Mouse (Mus musculus): ENCODE measurements around the gene Krt73. TPM values are rescaled to one million over a fixed set of nuclear protein-coding genes. Genes with fewer than 3 reads are reported as not detected.

Gene Krt73
- not detected for polyA plus RNA-seq (2012; fragmentation: generic; extraction: Trizol)

GRCm38 (mm10) chr15:101802296-101802835 is at the start of gene Krt73:
Krt73 (minus strand) TSS chr15:101802346.

DNA sequence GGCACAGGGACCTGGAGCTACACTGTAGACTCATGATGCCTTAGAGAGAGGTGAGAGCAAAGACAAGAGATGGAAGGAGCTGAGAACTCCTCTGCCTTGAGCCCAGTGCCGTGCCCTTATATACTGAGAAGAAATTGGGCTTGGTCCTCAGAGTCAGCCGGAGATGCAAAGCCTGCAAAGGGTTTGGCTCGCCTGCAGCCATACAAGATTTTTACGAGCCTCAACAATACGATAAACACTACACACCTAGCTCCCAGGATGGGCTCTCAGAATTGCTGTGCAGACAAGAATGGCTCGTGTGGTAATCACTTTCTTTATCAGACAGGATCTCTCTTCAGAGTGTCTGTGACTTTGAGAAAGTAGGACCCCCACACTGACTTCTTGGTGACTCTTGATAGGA is 48.5 kb upstream of the Krt73 start, which contains the start of gene Krt1:
Gene Krt1, minus strand, starts transcription at position 101 of the 400 bp plus-strand sequence.

DNA sequence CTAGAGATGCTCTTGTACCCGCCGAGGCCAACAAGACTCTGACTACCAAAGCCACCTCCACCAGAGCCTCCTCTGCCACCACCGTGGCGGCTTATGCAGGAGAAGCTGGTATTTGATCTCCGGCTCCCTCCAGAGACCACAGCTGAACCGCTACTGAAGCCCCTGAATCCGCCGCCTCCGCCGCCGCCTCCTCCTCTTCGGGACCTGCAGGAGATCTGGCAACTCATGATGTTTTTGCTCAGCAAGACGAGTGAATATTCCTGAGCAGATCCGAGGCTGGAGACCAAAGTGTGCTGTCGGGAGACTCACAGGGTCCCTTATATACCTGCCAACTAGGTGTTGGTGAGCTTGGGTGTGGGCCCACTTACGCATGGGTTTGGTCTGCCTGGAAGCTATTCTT is 15.7 kb upstream of the Krt73 start, which contains the start of gene Krt2:
Gene Krt2, minus strand, starts transcription at position 295 of the 400 bp plus-strand sequence.

GRCm38 (mm10) chr15:101786360-101786759 is 15.8 kb downstream of the Krt73 start, which contains the start of gene Krt72:
Krt72 (minus strand) TSS chr15:101786460.

Other genes starting within 250 kb of the Krt73 start
- not detected for gene Krt90, start 239.4 kb downstream of the Krt73 start, polyA plus RNA-seq (2012; fragmentation: generic; extraction: Trizol)
- not detected for gene Krt75, start 228.4 kb downstream of the Krt73 start, polyA plus RNA-seq (2012; fragmentation: generic; extraction: Trizol)
- not detected for gene Gm5414, start 174.2 kb downstream of the Krt73 start, polyA plus RNA-seq (2012; fragmentation: generic; extraction: Trizol)
- not detected for gene Gm5478, start 155.0 kb downstream of the Krt73 start, polyA plus RNA-seq (2012; fragmentation: generic; extraction: Trizol)
- not detected for gene Krt6b, start 122.1 kb downstream of the Krt73 start, polyA plus RNA-seq (2012; fragmentation: generic; extraction: Trizol)
- gene Krt6a, start 108.0 kb downstream of the Krt73 start, polyA plus RNA-seq (2012; fragmentation: generic; extraction: Trizol) = not detected
- under 1 TPM in 1 of 2 experiments, not detected in 1; 0.05 TPM for gene Krt5, start 89.4 kb downstream of the Krt73 start, polyA plus RNA-seq (2012; fragmentation: generic; extraction: Trizol)
- not detected for gene Krt71, start 59.2 kb downstream of the Krt73 start, polyA plus RNA-seq (2012; fragmentation: generic; extraction: Trizol)
- not detected for gene Krt72, start 15.9 kb downstream of the Krt73 start, polyA plus RNA-seq (2012; fragmentation: generic; extraction: Trizol)
- not detected for gene Krt2, start 15.8 kb upstream of the Krt73 start, polyA plus RNA-seq (2012; fragmentation: generic; extraction: Trizol)
- not detected for gene Krt1, start 48.4 kb upstream of the Krt73 start, polyA plus RNA-seq (2012; fragmentation: generic; extraction: Trizol)
- not detected for gene Krt77, start 67.4 kb upstream of the Krt73 start, polyA plus RNA-seq (2012; fragmentation: generic; extraction: Trizol)
- under 1 TPM in 1 of 2 experiments, not detected in 1; 0.01 TPM for gene Krt76, start 90.6 kb upstream of the Krt73 start, polyA plus RNA-seq (2012; fragmentation: generic; extraction: Trizol)
- gene Krt4, start 122.4 kb upstream of the Krt73 start, polyA plus RNA-seq (2012; fragmentation: generic; extraction: Trizol) = not detected
- not detected for gene Krt79, start 138.0 kb upstream of the Krt73 start, polyA plus RNA-seq (2012; fragmentation: generic; extraction: Trizol)
- gene Krt78, start 151.9 kb upstream of the Krt73 start, polyA plus RNA-seq (2012; fragmentation: generic; extraction: Trizol) = under 1 TPM; 0.01 to 0.05 TPM
- under 1 TPM; 0.39 to 0.44 TPM for gene Krt8, start 202.1 kb upstream of the Krt73 start, polyA plus RNA-seq (2012; fragmentation: generic; extraction: Trizol)
- gene Krt18, start 225.8 kb upstream of the Krt73 start, polyA plus RNA-seq (2012; fragmentation: generic; extraction: Trizol) = under 1 TPM in 1 of 2 experiments, not detected in 1; 0.02 TPM